Mouse (Mus musculus) CH12.LX (cell line): ENCODE measurements at regions not wholly inside any gene's neighbourhood (a gene's known extent, or its start where the extent isn't known, plus 50 kb on each side); places are given as distances from the start of the nearest gene placed in this dataset.

ENCODE experiments used
- DNase-seq: peaks from one replicate; pipeline ENCODE4 v3.0.0-alpha.2; 2013; ENCODE audit errors: extremely low read depth
- H3K27ac ChIP-seq: 2 replicates; pipeline ENCODE4 v1.5.1; 2012; ENCODE audit warnings: low read depth, mild to moderate bottlenecking, control low read depth, moderate library complexity; ENCODE audit not compliant: insufficient read depth
- H3K27me3 ChIP-seq: replicated peaks from 2 replicates; pipeline ENCODE3; 2012; ENCODE audit warnings: inconsistent platforms
- H3K36me3 ChIP-seq, 2 experiments: replicated peaks in 1 of 2; 2 replicates each; pipeline versions ENCODE3 to v1.6.1; 2012; ENCODE audit warnings: inconsistent platforms in 1 of 2, low read length in 1 of 2, mild to moderate bottlenecking in 1 of 2, mixed read lengths in 1 of 2, moderate library complexity in 1 of 2; ENCODE audit not compliant: control insufficient read depth in 1 of 2, insufficient read depth in 1 of 2
- H3K4me1 ChIP-seq, 2 experiments: 2 replicates each; pipeline ENCODE4 v1.6.1; 2012; ENCODE audit warnings: inconsistent platforms in 1 of 2, moderate library complexity in 1 of 2; ENCODE audit not compliant: insufficient read depth in 2 of 2, control insufficient read depth in 1 of 2
- H3K4me2 ChIP-seq: 2 replicates; pipeline ENCODE4 v1.6.1; 2012; ENCODE audit warnings: low read depth, mild to moderate bottlenecking, control low read depth; ENCODE audit not compliant: poor library complexity, insufficient read depth, severe bottlenecking
- H3K4me3 ChIP-seq, 3 experiments: fragments of 150-350 bp in 1 of 3; sonication (generic) in 1 of 3; replicated peaks in 1 of 3; 2 replicates each; pipeline versions ENCODE3 to v1.5.1; 2011 to 2012; ENCODE audit warnings: low read depth in 2 of 3, low read length in 2 of 3, mild to moderate bottlenecking in 2 of 3, moderate library complexity in 2 of 3, control low read depth in 1 of 3, improper control_type of control experiment in 1 of 3, inconsistent platforms in 1 of 3, mixed read lengths in 1 of 3; ENCODE audit not compliant: poor library complexity in 1 of 3
- H3K79me2 ChIP-seq: replicated peaks from 2 replicates; pipeline ENCODE4 v1.6.1; 2012; ENCODE audit warnings: mild to moderate bottlenecking, moderate library complexity; ENCODE audit not compliant: control insufficient read depth, poor library complexity, insufficient read depth, severe bottlenecking; ENCODE audit errors: extremely low read depth
- H3K9ac ChIP-seq: 2 replicates; pipeline ENCODE4 v1.6.1; 2012; ENCODE audit warnings: low read depth, mild to moderate bottlenecking, control low read depth, moderate library complexity; ENCODE audit not compliant: insufficient read depth
- H3K9me3 ChIP-seq: replicated peaks from 2 replicates; pipeline ENCODE3; 2012; ENCODE audit warnings: low read length, inconsistent platforms, mixed read lengths
- CHD2 ChIP-seq: IDR thresholded peaks from 2 replicates; pipeline ENCODE4 v1.6.1; 2011; ENCODE audit warnings: low read length, improper control_type of control experiment
- CTCF ChIP-seq, 2 experiments: IDR thresholded peaks in 1 of 2; conservative IDR thresholded peaks in 1 of 2; 2 replicates each; pipeline ENCODE4 v1.5.1; 2011 to 2012; ENCODE audit warnings: low read depth in 2 of 2, low read length in 2 of 2, improper control_type of control experiment in 1 of 2, inconsistent platforms in 1 of 2, mild to moderate bottlenecking in 1 of 2, moderate library complexity in 1 of 2
- E2F4 ChIP-seq: IDR thresholded peaks from 2 replicates; pipeline ENCODE4 v1.6.1; 2011; ENCODE audit warnings: low read depth, low read length, improper control_type of control experiment; ENCODE audit not compliant: insufficient replicate concordance
- ELF1 ChIP-seq: IDR thresholded peaks from 2 replicates; pipeline ENCODE4 v1.6.1; 2014; ENCODE audit warnings: low read depth, mild to moderate bottlenecking, inconsistent platforms, low read length, improper control_type of control experiment
- GABPA ChIP-seq: IDR thresholded peaks from 2 replicates; pipeline ENCODE4 v1.6.1; 2012; ENCODE audit warnings: low read depth, low read length, improper control_type of control experiment, inconsistent platforms; ENCODE audit not compliant: insufficient replicate concordance
- IRF4 ChIP-seq: IDR thresholded peaks from 2 replicates; pipeline ENCODE4 v1.6.1; 2014; ENCODE audit warnings: low read depth, mild to moderate bottlenecking, inconsistent platforms, low read length, improper control_type of control experiment
- JUND ChIP-seq: conservative IDR thresholded peaks from 2 replicates; pipeline ENCODE4 v1.6.1; 2011; ENCODE audit warnings: low read depth, low read length, improper control_type of control experiment
- MAFK ChIP-seq: IDR thresholded peaks from 2 replicates; pipeline ENCODE4 v1.6.1; 2011; ENCODE audit warnings: low read length, improper control_type of control experiment; ENCODE audit not compliant: insufficient replicate concordance
- MAX ChIP-seq: IDR thresholded peaks from 2 replicates; pipeline ENCODE4 v1.6.1; 2011; ENCODE audit warnings: low read length, improper control_type of control experiment
- MAZ ChIP-seq: IDR thresholded peaks from 2 replicates; pipeline ENCODE4 v1.6.1; 2012; ENCODE audit warnings: low read depth, mild to moderate bottlenecking, inconsistent platforms, low read length, improper control_type of control experiment, moderate library complexity
- MYC ChIP-seq: IDR thresholded peaks from 2 replicates; pipeline ENCODE4 v1.6.1; 2011; ENCODE audit warnings: low read depth, mild to moderate bottlenecking, improper control_type of control experiment, low read length
- NELFE ChIP-seq: IDR thresholded peaks from 2 replicates; pipeline ENCODE4 v1.6.1; 2011; ENCODE audit warnings: low read depth, low read length, improper control_type of control experiment
- PAX5 ChIP-seq: IDR thresholded peaks from 2 replicates; pipeline ENCODE4 v1.6.1; 2012; ENCODE audit warnings: low read length, inconsistent platforms, mixed read lengths
- POLR2A ChIP-seq: IDR thresholded peaks from 2 replicates; pipeline ENCODE4 v1.6.1; 2011; ENCODE audit warnings: low read depth, mild to moderate bottlenecking, improper control_type of control experiment, low read length
- POLR2AphosphoS2 ChIP-seq: IDR thresholded peaks from 2 replicates; pipeline ENCODE4 v1.6.1; 2011; ENCODE audit warnings: low read depth, low read length, improper control_type of control experiment
- RAD21 ChIP-seq: IDR thresholded peaks from 2 replicates; pipeline ENCODE4 v1.6.1; 2011; ENCODE audit warnings: low read depth, mild to moderate bottlenecking, low read length, improper control_type of control experiment, moderate library complexity
- SIN3A ChIP-seq: IDR thresholded peaks from 2 replicates; pipeline ENCODE4 v1.6.1; 2012; ENCODE audit warnings: low read length, improper control_type of control experiment, inconsistent platforms
- SMC3 ChIP-seq: IDR thresholded peaks from 2 replicates; pipeline ENCODE4 v1.6.1; 2011; ENCODE audit warnings: low read depth, low read length, improper control_type of control experiment
- TBP ChIP-seq: conservative IDR thresholded peaks from 2 replicates; pipeline ENCODE4 v1.6.1; 2011; ENCODE audit warnings: low read depth, low read length, improper control_type of control experiment
- ZKSCAN1 ChIP-seq: IDR thresholded peaks from 2 replicates; pipeline ENCODE4 v1.6.1; 2012; ENCODE audit warnings: low read depth, inconsistent platforms, low read length, improper control_type of control experiment, borderline replicate concordance
- ZMIZ1 ChIP-seq: IDR thresholded peaks from 2 replicates; pipeline ENCODE4 v1.6.1; 2012; ENCODE audit warnings: low read depth, mild to moderate bottlenecking, inconsistent platforms, low read length, improper control_type of control experiment
- dilution Hi-C: fragments of 300-500 bp; cut with MboI; formaldehyde crosslinking; loops from 2 replicates; pipeline ENCODE4 v1.14.3; 2020; ENCODE audit warnings: low sequenced_read_pairs; ENCODE audit not compliant: extremely low pct_unique_long_range_greater_than_20kb, extremely low pct_ligation_motif_present
- in situ Hi-C: fragments of 300-500 bp; cut with MboI; formaldehyde crosslinking; loops from 3 replicates; pipeline ENCODE4 v1.14.3; 2019; ENCODE audit warnings: low sequenced_read_pairs, low pct_ligation_motif_present, low pct_unique_long_range_greater_than_20kb, mixed read lengths

DNA sequence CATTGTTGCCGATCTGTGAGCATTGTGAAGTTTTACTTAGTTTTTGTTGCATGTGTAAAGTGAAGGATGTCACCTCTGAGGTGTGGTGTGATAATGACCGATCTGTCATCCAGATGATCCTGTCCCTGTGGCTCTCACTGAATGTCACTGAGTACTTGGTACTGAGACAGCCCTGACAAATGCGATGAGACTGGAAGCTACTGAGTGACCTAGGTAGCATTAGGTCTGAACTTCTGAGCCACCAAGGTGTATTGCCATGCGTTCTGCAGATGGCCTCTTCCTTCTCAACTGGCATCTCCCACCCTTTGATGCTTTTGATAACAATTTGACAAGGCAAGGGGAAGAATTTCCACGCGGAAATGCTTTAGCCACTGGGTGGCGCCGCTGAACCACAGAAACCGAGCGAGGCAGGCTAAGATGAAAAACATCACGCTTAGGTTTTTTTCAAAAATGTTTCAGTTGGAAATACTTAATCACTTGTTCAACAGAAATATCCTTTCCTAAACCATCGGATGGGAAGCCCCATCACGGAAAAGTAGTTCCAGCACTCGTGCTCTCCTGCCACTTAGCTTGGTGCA is 114.3 kb upstream of the Cobl start (continued):
- no peak for TF ChIP-seq MAX
- no peak for TF ChIP-seq GABPA
- TF ChIP-seq TBP = no peak
- no peak for TF ChIP-seq POLR2AphosphoS2
- TF ChIP-seq MAZ = no peak
- no peak for TF ChIP-seq MAFK
- TF ChIP-seq, all 38 proteins: peak for 6

DNA sequence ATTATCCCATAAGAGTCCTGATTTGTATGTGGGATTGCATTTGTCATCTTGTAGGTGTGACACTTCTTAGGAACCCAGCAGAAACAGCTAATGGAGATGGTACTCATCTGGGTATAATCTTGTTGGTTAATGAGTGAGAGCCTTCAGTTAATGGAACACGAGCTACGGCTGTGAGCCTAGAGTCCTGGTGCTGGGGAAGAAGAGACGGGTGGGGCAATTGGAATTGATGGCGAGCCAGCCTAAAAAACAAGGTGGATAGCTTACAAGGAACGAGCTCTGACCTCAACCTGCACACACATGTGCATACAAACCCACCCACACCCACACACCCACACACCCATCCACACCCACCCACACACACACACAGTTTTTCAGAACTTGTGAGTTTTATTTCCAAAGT is 94.9 kb upstream of the Cobl start:
- no peaks in the 10 kb centered on the region for H3K79me2 ChIP-seq
- in situ Hi-C loops = no loop called here

DNA sequence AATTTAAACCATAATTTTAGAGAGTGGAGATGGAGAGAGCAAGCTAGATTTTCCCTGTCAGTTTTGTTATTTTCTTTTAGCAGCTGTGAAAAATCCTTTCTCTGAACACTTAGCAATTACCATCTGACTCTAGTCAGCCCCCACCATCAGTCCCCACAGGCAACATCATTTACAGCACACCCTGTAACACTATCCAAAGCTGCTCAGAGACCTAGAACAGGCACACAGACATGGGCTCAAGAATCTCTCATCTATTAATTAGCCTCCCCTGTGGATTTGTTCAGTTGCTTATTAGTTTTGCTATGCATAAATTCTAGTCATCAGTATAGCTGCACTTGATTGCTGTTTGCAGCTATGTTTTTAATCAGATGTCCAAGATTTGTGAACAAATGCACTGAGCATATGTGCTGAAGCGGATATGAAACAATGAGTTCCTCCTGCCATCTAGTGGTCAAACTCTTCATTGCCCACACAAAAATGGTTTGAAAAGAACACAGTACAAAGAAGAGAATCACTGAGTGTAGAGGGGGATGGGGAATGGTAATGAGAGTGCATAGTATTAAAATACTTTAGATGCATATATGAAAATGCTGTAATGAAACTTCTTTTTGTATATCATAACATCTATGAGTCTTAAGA is 94.4 kb upstream of the Cobl start:
- H3K4me3 ChIP-seq = no peak overlapping the region
- DNase-seq = peak; percentile 71
- H3K9ac ChIP-seq = no peak overlapping the region
- H3K4me1 ChIP-seq = no peaks in the 10 kb centered on the region; a peak in 1 of 4 replicates
- H3K9me3 ChIP-seq = peaks cover 2% of the 10 kb centered on the region
- H3K79me2 ChIP-seq = no peaks in the 10 kb centered on the region
- dilution Hi-C loops = no loop called here
- H3K27me3 ChIP-seq = peaks cover 2% of the 10 kb centered on the region
- no peaks in the 10 kb centered on the region for H3K36me3 ChIP-seq
- in situ Hi-C loops = no loop called here
- 0 out of 2 replicates have a peak, but pooled peaks have one; percentile 51 for TF ChIP-seq MYC
- TF ChIP-seq E2F4 = no peak
- TF ChIP-seq POLR2A = no peak
- peak; percentile 89 for TF ChIP-seq RAD21
- TF ChIP-seq SIN3A = no peak
- 0 out of 2 replicates have a peak, but pooled peaks have one; percentile 13 for TF ChIP-seq IRF4
- peak; percentile 79 to 89 for TF ChIP-seq CTCF (conservative IDR thresholded peaks at IDR 0.05 in 1 of 2, IDR thresholded peaks at IDR 0.05 in 1 of 2; ENCODE audit: low read depth in 2 of 2, low read length in 2 of 2)
- TF ChIP-seq MAX = no peak
- TF ChIP-seq ELF1 = no peak
- TF ChIP-seq SMC3 = peak; percentile 69
- no peak for TF ChIP-seq CHD2
- TF ChIP-seq ZMIZ1 = no peak
- TF ChIP-seq MAZ = no peak
- no peak for TF ChIP-seq ZKSCAN1
- TF ChIP-seq NELFE = peak; percentile 53; the same call in 1 of the 2 replicates
- no peak for TF ChIP-seq JUND
- no peak for TF ChIP-seq PAX5
- H3K27ac ChIP-seq = no peak overlapping the region
- H3K4me2 ChIP-seq = no peak overlapping the region

More for the DNA sequence above, 94.9 kb upstream of the Cobl start:
- no peaks in the 10 kb centered on the region for H3K36me3 ChIP-seq
- no peaks in the 10 kb centered on the region; a peak in 1 of 4 replicates for H3K4me1 ChIP-seq
- H3K4me3 ChIP-seq = no peak overlapping the region
- peaks cover 2% of the 10 kb centered on the region for H3K27me3 ChIP-seq
- TF ChIP-seq MYC (0 out of 2 replicates have a peak, but pooled peaks have one; percentile 10), IRF4 (no peak), MAX (no peak), E2F4 (no peak)
- no peak overlapping the region for H3K27ac ChIP-seq
- no peak for DNase-seq
- no peak overlapping the region for H3K9ac ChIP-seq
- H3K9me3 ChIP-seq = peaks cover 2% of the 10 kb centered on the region
- dilution Hi-C loops = no loop called here
- no peak overlapping the region for H3K4me2 ChIP-seq
